Mouse (Mus musculus): ENCODE results near the gene Olfr49.
"Not testable (repeated sequence)": the region's sequence is repeated elsewhere in the genome, so short reads cannot be mapped to it uniquely, and the experiment has no call there.

Gene Olfr49

GRCm38 (mm10) chr14:54229849-54230248 is 54.9 kb downstream of the Olfr49 start:
- DNase-seq = not testable (repeated sequence)

- DNase-seq = no peak
Observed at GRCm38 (mm10) chr14:54228933-54229713, 55.6 kb downstream of the Olfr49 start.

GRCm38 (mm10) chr14:54228501-54228900 is 56.2 kb downstream of the Olfr49 start:
- no peak for DNase-seq
